Mouse (Mus musculus) stomach, postnatal 0 days (tissue): ENCODE results near the gene Tcte2.

ENCODE experiments used
- CTCF ChIP-seq: IDR thresholded peaks from 2 replicates; pipeline ENCODE4 v1.5.1; 2016; ENCODE audit warnings: antibody characterized with exemption, low read depth, mild to moderate bottlenecking, moderate library complexity
- EP300 ChIP-seq: optimal IDR thresholded peaks from 2 replicates; pipeline ENCODE3; 2016; ENCODE audit warnings: antibody characterized with exemption

DNA sequence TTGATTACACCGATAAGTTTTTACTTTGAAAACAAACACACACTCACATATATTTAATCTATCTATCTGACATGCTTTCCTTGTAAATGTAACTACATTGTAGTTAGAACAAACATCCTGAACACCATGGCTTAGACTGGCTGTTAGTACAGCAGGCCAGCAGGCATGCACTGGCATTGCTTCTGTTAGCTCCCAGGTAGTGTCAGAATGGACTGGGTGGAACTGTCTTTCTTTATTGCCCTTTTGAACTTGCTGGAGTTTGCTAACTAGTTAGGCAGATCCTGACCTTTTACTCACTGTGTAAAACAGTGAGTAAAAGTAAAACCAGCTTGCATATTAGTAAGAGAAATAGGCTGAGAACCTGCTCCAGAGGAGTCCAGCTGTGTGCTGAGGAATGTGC lies 6.9 kb upstream of the Tcte2 start:
- TF ChIP-seq CTCF, result no peak
- TF ChIP-seq EP300, result no peak
